Mouse (Mus musculus): Measurements from ENCODE around the gene Efemp2.

Efemp2 gene

DNA sequence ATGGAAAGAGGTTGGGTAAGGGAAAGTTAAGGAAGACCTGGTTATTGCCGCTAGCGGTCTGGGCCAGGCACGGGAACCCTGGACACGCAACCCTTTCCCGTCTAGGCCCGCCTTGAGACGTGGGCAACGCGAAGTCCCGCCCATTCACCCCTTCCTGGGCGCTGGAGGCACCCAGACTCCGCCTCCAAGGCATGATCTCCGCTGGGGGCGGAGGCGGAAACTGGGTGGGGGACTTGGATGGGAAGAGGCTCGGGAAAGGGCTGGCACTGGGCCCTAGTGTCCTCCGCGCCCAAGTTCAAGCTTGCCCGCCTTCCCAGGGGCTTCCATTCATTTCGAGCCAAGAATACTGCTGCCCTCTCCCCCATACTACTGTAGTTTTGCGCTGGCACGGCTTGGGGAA lies at the start of gene Efemp2:
Gene Efemp2, plus strand, starts transcription at position 235 of the 400 bp plus-strand sequence.
- no peak for DNase-seq

DNA sequence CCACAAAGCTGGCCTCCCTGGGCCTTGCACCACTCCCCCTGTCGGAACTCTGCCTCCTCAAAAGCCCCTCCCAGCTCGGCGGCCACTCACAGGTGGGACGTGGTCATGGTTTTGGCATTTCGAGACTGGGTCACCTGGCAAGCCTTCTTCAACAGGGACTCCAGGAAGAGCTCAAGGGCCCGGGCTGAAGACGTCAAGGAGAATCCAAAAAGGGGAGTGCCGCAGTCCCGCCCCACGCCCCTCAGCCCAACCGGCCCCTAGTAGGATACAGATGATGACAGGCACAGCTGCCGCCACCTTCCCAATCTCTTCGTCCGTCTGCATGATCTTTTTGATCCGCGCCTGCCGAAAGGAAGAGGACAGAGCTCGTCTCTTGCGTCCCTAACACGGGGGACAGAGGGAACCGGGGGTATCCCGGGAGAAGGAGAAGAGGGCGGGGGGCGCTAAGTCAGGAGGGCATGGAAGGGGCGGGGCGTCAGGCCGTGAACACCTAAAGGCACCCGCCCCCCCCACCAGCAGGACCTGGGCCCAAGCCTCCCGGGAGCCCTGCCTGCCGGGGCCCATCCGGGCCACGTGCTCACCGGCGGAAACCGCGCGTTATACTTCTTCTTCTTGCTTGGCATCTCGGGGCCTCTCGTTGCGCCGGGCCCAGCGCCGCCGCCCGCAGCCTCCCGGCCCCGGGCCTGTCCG lies 49.5 kb upstream of the Efemp2 start:
- peak; percentile 79 for DNase-seq

DNA sequence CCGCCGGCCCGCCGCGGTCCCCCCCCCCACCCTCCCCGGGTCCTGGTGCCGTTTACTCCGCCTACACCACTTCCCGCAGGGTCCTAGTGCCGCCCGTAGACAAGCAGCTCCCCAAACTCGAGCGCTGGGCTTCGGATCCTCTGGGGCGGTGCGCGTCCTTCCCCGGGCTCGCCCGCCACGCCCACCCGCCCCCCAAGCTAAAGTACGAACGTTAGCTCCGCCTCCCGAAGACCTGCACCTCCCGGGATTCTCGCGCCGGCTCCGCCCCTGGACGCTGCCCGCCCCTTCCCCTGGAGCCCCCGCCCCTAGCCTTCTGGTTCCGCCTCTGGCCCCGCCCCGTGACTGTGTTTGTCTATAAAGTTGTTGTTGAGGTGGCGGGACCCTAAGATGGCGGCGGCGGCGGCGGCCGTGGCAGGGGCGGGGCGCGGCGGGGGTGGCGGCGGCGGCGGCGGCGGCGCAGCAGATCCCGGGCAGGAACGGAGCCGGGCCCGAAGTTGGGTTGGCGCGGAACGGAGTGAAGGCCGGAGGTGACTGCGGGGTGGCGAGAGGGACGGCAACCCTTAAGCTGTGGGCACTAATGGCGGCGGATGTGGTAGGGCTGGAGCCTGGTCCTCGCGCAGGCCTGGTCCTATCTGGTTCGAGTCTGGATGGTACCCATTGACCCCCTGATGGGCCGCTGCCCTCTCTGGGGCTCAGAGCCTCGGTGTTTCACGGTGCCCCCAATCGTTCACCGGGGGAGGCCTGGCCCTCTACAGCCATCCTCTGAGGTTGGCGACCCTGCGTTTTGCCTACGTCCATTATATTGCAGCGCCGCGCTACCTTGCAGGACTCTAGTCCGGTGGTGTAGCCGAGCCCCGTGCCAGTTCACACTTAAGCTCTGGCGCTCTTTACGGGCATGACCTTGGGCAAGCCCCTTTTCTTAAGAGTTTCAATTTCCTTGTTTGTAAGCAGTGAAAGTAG lies 48.7 kb upstream of the Efemp2 start, which contains the start of the genes Drap1 and AI837181:
Gene Drap1, minus strand, starts transcription at position 198 of the 960 bp plus-strand sequence.
Gene AI837181, plus strand, starts transcription at position 363 of the 960 bp plus-strand sequence.
- DNase-seq: peak; percentile 90

DNA sequence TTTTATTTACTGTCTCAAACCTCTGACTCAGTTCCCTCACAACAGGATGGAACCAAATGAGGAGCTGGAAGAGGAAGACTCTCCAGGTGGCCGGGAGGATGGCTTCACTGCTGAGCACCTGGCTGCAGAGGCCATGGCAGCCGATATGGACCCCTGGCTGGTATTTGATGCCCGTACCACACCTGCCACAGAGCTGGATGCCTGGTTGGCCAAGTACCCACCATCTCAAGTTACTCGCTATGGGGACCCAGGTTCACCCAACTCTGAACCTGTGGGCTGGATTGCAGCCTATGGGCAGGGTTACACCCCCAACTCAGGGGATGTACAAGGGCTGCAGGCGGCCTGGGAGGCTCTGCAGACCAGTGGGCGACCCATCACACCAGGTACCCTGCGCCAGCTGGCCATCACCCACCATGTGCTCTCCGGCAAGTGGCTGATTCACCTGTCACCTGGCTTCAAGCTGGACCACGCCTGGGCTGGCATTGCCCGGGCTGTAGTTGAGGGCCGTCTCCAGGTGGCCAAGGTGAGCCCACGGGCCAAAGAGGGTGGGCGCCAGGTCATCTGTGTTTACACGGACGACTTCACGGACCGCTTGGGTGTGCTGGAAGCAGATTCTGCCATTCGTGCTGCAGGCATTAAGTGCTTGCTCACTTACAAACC lies 47.7 kb upstream of the Efemp2 start:
- peak; percentile 50 for DNase-seq

DNA sequence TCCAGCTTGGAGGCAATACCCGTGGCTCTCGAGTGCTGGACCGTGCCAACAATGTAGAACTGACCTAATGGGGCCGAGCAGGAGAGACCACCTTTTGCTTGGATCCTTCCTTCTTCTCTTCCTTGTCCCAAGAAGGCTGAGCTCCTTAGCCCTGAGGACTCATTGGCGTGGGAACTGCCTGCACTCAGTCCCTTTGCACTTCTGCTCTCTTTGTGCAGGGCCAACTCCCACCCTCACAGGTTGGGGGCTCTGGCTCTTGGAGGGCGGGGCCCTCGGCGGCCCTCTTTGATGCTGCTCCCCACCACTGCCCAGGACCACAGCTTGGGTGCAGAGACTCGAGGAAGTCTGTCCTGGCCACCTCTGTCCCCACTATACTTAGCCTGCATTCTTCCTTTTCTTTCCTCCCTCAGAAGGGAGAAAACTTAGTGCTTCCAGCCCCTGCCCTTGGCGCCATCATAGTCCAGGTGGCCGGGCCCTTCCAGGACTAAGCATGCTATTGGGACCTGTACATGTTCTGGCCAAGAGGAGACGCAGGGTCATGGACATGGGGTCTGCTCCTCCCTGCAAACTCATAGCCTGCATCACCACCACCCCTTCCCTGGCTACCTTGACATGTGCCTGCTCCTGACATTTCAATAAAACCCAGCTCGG lies 47.0 kb upstream of the Efemp2 start:
- no peak for DNase-seq

DNA sequence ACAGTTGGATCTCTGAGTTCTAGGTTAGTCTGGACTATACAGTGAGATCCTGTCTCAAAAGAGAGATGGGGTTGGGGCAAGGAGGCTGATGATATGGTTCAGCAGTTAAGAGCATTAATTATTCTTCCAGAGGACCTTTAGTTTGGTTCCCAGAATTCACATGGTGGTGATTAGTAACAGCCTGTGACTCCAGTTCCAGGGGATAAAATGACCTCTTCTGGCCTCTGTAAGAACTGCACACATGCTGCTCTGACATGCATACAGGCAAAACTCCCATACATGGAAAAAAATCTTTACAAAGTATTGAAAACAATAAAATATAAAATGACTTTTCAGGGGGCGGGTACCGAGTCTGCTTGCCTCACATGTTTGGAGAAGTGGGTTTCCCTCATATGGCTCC lies 45.7 kb upstream of the Efemp2 start:
- DNase-seq: no peak

DNA sequence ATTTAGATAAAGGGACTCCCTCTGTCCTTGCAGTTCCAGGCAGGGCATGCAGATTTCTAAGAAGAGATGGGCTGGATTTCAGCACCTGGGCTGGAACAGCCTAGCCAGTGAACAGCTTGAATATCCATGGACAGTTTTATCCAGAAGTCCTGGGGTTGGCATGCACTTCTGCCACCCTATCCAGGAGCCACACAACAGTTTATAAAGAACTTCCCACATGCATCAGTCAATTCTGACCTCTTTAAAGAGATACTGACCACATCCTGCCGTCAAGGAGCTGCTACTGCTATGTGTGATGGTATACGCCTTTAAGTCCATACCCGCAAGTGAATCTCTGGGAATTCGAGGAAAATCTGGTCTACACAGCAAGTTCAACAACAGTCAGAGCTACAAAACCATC lies 44.5 kb upstream of the Efemp2 start:
- no peak for DNase-seq

DNA sequence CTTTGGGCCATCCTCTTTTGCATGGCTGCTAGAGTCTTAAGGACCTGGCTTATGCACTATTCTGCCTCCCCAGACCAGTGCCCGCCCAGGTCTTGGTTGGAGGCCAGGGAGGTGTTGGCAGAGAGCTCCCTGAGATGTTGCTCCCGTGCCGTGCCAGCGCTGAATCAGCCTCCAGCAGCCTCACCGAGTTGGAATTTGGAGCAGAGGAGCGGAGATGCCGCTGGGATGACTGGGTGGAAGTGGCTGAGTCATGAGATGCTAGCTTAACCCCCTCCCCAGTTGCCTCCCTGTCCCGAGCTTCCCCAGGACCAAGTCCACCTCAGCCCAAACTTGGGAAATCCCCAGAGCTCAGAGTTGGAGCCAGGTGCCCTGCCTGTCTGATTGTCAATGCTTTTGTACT lies 43.9 kb upstream of the Efemp2 start:
- peak; percentile 61 for DNase-seq

DNA sequence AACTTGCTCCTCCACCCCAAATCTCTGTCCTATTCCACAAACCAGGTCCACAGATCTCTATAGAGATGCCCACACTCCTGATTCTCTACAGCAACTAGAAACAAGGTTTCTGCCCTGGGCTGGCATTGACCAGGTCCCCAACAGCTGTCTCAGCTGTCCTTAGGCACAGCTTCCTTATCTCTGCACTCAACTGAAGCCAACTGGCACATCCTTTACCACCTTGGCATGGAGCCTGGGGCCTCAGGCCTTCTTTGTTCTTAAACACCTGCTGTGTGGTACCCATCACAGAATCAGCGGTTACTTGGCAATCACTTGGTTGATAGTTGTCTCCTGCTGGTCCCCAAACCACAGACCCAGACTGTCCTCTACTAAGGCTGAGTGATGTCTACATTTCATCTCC lies 43.3 kb upstream of the Efemp2 start:
- DNase-seq: no peak

DNA sequence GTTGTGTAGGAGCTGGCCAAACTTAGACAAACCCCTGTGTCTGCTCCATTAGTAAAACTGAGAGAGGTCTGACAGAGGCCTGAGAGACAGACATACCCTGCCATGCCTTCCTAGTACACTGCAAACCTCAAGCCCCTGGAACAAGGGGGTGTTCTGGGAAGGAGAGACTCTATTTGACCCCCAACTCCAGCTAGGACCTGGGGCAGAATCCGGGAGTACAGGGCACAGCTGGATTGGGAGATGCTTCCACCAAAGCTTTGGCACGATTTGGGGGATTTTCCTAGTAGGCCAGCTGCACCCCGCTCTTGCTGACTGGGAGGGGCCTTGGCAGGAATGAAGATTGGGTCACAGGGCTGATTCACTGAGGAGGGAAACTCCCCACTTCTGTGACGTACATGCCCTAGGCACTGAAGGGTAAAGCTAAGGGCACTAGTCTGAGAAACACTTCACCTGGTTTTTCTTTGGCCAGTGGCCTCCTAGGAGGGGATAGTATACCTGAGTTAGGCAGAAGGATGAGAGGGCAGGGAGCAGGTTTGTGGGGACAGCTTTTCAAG lies 41.8 kb upstream of the Efemp2 start:
- no peak for DNase-seq

DNA sequence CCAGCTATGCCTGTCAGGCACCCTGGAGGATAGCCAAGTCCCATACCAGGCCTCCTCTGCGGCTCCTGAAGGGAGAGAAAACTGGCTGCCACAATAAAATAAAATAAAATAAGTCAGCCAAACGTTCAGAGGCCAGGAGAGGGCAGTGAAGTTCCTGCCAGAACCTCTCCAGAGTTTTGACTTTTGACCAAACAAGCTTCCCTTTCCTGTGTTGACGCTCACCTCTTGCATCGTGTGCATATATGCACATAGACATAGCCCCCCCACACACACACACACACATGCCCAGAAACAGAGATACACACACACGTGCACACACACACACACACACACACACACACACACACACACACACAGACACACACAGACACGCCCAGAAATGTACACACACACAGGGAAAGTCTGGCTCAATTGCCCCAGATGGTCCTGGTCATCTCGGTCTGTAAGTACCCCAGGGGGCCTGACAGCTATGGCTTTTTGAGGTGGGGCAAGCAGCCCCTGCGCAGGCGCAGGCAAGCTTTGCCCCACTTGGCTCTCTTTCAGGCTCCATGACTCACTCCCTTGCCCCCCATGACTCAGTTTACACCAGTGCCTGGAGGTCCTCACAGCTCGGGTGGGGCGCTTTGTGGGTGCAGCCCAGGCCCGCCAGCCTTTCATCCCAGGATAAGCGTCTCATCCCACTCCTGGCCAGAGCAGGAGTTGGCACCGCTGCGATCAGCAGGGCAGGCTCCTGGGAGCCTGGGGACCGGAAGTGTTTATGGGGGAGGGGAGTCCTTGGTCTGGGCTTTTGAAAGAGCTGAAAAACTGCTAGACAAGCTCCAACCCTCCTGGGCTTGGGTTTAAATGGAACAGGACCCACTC lies 40.5 kb upstream of the Efemp2 start:
- peak; percentile 37 for DNase-seq

DNA sequence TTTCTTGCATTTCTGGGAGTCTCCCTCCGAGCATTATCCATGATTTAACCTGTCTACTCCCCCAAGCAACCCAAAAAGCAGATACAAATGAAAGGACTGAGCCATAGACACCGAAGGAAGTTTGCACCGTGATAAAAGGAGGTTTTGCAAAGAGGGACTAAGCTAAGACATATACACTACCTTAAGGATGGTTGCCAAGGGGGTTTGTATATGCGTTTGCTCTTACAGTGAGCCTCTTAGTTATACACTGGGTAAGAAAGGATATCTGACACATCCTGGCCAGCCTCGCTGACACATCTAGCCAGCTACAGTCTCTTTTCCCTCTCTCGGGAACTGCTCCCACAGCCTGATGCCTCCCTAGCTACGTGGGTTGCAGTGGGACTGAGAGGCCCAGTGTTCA lies 39.8 kb upstream of the Efemp2 start:
- no peak for DNase-seq

DNA sequence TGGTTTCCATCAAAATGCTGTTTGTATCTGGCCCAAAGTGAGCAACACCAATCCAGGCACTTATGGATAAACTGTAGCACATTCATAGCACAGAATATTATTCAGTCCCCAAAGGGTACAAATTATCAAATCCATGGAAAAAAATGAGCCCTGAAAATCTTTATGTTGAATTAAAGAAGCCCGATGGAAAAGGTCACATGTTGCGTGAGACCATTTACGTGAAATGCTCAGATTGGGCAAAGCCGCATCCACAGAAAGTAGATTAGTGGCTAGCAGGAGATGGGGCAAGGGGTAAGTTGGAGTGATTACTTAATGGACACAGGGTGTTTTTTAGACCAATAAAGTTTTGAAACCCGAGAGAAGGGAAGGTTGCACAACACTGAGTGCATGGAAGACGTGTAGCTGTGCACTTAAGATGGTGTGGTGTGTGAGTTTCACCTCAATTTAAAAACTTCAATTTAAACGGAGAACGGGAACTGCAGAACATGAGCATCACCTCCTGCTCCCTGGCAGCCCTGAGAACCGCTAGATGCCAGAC lies 29.3 kb upstream of the Efemp2 start:
- no peak for DNase-seq

DNA sequence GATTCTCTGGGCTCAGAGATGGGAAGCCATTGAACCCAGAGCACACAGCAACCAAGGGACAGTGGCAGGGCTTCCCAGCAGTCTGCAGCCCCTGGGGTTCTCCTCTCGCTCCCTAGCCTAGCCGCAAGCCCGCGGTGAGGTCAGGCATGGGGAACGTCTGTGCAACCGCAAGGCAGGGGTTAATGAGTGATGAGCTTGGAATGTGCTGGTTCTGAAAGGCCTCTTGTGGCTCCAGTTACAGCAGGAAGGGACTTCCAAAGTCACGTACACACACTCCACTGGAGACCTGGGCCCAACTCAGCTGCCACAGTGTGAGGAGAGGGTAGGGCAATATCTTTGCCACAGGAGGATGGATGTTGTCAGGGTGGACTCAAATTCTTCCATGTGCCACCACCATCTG lies 28.8 kb upstream of the Efemp2 start:
- DNase-seq: no peak

DNA sequence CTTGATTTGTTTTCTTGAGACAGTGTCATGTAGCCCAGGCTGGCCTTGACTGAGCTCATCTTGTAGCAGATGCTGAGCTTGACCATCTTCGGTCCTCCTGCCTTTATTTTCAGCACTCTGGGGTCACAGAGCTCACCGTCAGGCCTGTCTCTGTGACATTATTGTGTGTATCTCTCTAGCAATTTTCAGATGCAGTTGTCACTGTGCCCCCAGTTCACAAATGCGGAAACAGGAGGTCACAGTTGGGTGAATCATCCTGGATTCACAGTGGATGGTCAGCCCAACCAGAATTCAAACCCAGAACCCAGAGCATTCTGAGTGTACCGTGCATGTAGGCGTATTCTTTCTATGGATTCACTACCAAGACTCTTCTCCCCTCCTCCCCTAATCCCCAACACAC lies 28.0 kb upstream of the Efemp2 start:
- no peak for DNase-seq

DNA sequence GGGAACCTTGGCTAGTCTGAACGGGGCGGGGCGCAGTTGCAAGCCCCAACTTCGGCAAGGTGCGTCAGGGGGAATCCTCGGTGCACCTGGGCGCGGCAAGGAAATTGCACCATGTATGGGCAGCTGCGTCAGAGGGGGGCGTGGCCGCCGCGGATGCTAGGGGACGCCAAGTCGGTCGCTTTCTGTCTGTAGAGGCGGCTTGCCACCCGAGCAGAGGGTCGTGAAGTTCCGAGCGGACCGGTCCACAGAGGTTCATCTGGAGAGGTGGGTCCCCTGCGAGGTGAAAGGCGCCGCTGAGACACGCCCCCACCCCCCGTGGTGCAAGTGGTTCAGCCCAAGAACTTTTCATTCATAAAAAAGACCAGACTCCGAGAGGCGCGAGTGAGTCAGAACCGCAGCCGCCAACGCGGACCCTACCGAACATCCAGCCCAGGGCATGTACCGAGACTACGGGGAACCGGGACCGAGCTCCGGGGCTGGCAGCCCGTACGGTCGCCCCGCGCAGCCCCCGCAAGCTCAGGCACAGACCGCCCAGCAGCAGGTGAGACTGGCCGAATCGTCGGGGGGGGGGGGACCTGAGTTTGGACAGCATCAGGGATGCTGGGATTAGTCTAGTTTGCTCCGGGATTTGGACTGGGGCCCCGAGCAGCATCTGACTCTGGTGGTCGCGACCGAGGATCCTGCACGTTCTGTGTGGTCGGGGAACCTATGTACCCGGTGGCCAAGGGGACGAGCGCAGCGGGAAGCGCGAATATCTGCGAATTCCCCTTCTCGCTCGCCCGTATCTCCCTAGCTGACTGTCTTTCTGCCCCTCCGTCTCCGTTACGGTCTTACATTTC lies 26.0 kb upstream of the Efemp2 start, which contains the start of gene Fosl1:
Gene Fosl1, plus strand, starts transcription at position 33 of the 839 bp plus-strand sequence.
- DNase-seq: peak; percentile 57

DNA sequence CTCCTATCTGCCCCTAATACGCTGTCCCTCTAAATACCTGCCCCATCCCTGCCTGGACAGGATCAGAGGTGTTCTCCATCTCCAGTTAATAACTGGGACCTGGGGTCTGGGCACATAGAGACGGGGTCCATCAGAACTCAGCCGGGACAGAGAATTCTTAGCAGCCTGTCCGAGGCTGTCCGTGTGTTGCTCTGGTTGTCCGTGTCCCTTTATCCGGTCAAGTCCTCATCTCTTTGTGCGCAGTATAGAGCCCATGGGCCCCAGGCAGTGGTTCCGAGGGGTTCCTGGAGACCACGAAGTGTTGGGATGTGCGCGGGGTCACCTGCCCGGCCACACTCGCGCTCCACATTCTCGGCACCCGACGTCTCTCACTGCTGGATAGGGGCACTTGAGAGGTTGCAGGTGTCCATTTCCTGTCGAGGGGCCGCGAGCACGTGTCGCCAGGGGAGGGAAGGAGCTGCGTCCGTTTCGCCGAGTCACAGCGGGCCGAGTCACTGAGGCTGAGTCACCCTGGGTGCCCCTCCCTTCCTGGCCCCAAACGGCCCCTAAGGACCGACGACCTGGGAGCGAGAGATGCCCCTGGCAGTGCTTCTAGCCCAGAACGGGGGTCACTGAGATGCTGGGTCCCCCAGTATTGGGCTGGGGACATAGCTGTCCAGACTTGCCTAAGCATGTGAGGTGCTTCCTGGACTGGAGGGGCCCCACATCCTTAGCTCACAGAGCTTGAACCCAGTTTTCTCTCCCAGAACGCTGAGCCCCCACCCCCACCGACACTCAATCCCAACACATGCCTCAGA lies 25.2 kb upstream of the Efemp2 start:
- DNase-seq: no peak

DNA sequence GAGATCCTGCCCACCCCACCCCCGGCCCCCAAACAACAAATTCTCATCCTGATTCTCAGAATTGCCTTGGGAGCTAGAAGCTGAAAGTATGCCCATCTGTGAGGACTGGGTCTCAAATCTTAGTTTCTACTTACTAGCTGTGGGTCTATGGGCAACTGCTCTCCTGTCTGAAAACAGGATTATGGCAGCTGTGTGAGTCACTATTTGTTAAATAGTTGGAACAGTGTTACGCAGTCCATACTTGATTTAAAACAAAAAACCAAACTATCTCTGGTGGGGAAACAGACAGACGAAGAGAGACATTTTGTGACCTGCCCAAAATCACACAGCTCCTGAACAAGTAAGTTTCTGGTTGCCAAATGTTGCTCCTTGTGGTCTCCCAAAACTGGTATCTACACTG lies 24.1 kb upstream of the Efemp2 start:
- DNase-seq: no peak

DNA sequence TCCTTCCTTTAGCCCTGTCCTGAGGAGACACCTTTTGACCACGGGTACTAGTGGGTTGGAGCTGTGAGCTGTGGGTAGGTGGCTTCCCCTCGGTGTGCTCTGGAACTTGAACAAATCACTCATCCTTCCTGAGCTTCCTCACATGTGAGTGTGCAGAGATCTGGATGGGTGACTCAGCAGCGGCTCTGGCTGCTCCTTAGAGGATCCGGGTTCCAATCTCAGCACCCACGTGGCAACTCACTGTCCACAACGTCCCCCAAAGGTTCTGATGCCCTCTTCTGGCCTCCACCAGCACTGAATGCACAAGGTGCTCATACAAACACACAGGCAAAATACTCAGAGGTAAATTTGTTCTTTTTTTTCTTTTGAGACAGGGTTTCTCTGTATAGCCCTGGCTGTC lies 22.0 kb upstream of the Efemp2 start:
- DNase-seq: no peak
